Mouse (Mus musculus) megakaryocyte, embryonic 14.5 days (primary cell): ENCODE measurements around the gene Rfx4.

Experiments
- FLI1 ChIP-seq: IDR thresholded peaks from 2 replicates; pipeline ENCODE4 v1.6.1; 2012; ENCODE audit warnings: low read length, inconsistent platforms, mixed read lengths
- GATA1 ChIP-seq: IDR thresholded peaks from 3 replicates; pipeline ENCODE4 v1.6.1; 2012; ENCODE audit warnings: mixed read lengths, low read length, inconsistent platforms, borderline replicate concordance

DNA sequence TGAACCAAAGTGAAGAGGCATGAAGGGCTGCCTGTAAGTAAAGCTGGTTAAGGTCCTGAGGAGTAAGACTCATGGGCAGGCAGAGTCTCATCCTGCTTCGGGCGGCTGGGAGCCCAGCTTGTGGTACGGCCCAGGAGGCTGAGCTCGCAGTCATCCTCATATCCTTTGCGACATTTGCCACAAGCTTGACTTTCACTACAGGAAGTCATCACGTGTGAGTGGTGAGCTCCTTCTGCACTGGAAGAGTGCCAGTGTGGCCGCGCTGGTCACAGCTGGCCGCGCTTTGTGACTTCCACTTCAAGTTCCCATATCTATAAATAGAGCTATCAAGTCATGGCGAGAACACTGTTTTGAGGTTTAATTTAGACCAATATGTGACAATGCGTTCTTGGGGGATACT, 18.7 kb downstream of the Rfx4 start:
- TF ChIP-seq GATA1 = no peak
- TF ChIP-seq FLI1 = no peak
